Mouse (Mus musculus) frontal cortex, adult 2 months (tissue): ENCODE measurements around the gene Susd1. TPM values are rescaled to one million over a fixed set of nuclear protein-coding genes. Genes with fewer than 3 reads are reported as not detected.

Source experiments
- DNase-seq, 2 experiments: peaks; one replicate each; pipeline ENCODE4 v3.0.0; 2022; ENCODE audit warnings: low spot score in 1 of 2; ENCODE audit errors: extremely low spot score in 1 of 2
- polyA plus RNA-seq: library from polyadenylated mRNA; depleted of rRNA; stranded (reverse); fragments of >200 nt; gene quantifications from 2 replicates; pipeline ENCODE4 v1.2.3, GENCODE M21; 2012

Susd1 gene
- polyA plus RNA-seq, 1 experiment: 13.9 TPM

GRCm38 (mm10) chr4:59435951-59436350 lies 2.5 kb downstream of the Susd1 start:
- no peak for DNase-seq

GRCm38 (mm10) chr4:59434039-59434438 lies 4.4 kb downstream of the Susd1 start:
- no peak for DNase-seq

- no peak for DNase-seq
Observed at GRCm38 (mm10) chr4:59429128-59429527, 9.3 kb downstream of the Susd1 start.

DNA sequence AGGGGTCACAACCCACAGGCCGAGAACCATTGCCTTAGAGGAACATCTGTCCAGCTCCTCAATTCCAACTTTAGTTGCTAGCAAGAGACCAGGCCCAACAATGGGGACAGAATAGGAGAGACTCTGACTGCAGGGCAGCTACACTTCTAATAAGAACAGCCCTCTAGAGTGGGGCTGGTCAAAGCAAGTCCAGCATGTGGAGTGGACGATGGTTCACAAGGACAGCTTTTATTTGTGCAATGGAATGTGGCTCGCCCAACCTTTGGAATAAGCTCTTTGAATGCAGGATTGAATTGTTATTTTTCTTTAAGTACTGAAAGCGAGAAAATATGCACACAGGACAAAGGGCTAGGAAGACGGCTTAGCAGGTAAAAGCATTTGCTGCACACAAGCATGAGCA lies 12.0 kb downstream of the Susd1 start:
- no peak for DNase-seq

DNA sequence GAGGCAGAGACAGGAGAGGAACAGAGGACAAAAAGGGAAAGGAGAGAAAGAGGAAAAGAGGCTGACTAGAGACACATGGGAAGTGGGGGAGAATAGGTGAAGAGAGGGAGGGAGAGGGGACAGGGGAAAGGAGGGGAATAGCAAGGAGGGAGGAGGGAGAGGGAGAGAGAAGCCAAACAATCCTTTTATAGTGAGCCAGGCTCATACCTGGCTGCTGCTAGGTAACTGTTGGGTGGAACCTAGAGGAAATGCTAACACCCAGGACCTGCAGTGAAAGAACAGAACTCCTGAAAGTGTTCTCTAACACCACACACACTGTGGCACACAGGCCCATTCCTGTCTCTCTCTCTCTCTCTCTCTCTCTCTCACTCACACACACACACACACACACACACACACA lies 15.6 kb downstream of the Susd1 start:
- DNase-seq: no peak

GRCm38 (mm10) chr4:59422025-59422783 lies 16.2 kb downstream of the Susd1 start:
- DNase-seq: no peak

GRCm38 (mm10) chr4:59421369-59421746 lies 17.1 kb downstream of the Susd1 start:
- DNase-seq: no peak

DNA sequence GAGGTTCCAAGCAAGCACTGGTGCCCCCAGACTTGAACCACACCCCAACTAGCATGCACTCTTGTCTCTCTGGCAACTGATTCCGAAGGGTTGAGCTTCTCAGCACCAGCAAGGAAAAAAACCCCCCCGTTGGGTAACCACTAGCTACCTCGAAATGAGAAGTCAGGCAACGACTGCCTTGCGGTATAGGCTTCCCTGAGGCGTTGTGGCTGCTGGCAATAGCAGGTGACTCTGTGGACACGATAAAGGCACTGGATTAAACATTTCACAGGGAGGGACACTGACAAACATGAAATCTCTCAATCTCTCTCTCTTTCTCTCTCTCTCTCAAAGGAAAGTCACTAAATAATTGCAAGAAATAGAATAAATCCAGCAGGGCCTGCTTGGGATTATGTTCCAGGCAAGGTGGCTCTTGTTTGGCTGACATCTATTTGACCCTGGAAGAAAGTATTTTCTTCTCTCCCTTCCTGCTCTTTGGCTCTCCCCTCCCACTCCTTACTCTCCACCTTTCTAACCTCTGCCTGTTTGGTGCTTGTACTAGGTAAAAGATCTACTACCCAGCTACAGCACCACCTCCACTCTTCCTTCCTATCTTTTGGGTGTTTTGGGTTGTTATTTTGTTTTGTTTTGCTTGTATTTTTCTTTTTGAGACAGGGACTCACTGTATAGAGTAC lies 17.6 kb downstream of the Susd1 start:
- DNase-seq: no peak

- DNase-seq: no peak
Observed at GRCm38 (mm10) chr4:59419211-59419610, 19.2 kb downstream of the Susd1 start.

DNA sequence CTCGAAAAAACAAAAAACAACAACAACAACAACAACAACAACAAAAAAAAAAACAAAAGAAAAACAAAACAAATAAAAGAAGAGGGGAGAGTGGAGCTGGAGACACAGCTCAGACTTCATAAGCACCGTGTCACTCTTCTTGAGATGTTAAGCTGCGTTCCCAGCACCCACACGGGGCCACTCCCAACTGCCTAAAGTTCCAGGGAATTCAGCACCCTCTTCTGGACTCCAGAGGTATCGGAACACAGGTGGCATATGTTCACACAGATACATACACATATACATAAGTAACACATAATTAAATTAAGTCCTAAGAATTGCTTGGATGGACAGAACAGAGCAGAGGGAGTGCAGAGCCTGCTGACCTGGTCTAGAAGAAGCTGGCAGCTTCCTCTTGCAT lies 25.0 kb downstream of the Susd1 start:
- no peak for DNase-seq

DNA sequence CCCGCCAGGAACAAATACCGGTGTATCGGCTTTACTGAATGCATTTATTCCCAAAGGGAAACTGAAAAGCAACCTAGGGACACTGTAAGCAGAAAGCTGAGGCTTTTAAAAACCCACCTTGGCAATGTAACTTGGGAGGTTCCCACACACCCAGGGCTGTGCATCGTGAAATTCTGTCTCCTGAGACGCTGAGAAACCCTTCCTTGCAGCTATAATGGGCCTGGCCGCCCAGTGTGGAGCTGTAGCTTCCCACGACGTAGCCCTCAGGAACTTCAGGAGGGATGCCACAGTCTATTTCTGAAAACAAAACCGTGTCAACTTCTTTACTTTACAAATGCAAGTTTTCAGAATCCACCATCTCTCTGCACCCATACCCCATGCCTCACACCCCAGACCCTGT lies 27.3 kb downstream of the Susd1 start:
- peak in 1 of 2 experiments; percentile 25 for DNase-seq

- no peak for DNase-seq
Observed at GRCm38 (mm10) chr4:59407766-59408165, 30.7 kb downstream of the Susd1 start.

DNA sequence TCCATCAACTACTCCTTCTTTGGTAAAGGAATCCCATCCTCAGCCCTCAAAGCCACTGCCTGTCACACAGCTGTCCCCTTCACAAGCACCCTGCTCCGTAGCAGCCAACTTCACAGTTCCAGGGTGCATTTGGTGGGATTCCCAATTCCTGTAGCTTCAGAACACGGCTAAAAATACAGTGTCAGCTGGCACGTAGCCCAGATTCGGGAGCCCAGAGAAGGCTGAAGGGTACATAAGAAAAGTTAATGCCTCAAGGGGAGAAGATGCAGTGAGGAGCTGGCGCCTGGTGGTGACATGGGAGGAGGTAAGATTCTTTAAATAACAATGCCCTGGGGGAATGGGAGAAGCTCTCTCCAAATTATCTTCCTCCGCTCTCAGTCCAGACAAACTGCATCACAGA lies 34.1 kb downstream of the Susd1 start:
- peak; percentile 55 to 76 for DNase-seq

DNA sequence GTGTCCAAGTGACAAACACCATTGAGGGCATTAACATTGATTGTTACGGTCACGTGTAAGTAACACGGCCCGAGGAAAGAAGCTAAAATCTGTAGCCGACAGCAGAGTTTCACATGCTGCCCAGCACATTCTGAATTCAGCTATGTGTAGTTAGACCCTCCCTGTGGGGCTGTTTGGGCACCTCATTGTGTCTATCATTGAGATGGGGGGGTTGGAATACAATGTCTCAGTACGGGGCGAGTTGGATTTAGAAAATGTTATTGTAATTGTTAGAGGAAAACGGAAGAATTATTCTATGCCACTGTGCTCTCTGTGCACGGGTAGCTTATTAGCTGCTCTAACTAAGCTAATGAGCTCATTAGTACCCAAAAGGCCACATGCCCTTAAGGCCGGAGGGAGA lies 37.5 kb downstream of the Susd1 start:
- DNase-seq: no peak

DNA sequence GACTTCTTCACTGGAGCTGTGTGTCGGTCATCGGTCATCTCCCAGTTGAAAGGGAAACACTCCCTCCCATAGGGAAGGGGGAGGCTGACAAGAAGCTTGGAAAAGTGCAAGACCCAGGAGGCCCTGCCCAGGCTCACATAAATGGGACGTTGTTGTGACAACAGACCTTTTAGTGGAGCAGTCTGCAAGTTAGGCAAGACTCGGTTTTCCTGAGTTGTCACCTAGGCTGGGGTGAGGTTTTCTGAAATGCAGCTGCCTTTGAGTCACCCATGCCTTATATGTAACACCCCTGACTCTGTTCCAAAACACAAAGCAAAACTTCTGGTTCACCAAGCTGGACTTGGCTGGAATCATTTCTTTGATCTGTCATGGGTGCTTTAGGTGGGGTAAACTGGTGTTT lies 39.1 kb downstream of the Susd1 start:
- no peak for DNase-seq

DNA sequence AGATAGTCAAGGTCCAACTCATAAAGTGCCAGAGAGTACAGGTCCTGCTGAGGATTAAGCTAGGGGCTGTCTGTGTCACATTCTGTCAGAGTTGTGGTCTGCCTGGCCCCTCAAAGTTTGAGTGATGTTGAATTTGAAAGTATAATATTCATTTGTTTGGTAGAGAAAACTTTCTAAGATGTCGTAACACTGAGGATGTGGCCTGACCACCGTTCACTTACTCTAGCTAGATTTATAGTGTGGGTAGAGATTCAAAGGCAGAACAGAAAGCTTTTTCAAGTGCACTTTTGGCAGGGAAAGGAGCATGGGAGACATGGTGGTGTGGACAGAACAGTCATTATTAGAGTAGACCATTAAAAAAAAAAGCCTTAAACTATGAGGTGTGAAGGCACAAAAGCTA lies 42.9 kb downstream of the Susd1 start:
- no peak for DNase-seq

DNA sequence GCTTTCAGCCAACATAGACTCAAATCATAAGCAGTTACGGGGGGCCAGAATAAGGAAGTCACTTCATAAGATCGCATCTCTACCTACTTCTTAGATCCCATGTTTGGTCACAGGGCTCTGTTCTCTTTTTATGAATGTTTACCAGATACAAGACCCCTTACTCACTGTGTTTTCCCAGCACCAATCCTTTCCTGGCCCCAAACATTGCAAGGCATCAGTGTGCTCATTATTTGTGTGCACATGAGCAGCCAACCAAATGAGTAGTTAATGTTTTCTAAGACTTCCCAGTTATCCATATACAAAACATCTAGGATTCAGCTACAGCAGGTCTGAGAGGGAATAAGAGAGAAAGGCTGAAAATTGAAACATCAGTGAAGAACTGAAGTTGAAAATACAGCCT lies 44.3 kb downstream of the Susd1 start:
- DNase-seq: no peak

GRCm38 (mm10) chr4:59388447-59389030 lies 49.9 kb downstream of the Susd1 start:
- DNase-seq: peak in 1 of 2 experiments; percentile 63

- no peak for DNase-seq
Observed at GRCm38 (mm10) chr4:59387387-59388210, 50.8 kb downstream of the Susd1 start.

GRCm38 (mm10) chr4:59385254-59385895 lies 53.1 kb downstream of the Susd1 start:
- DNase-seq: peak in 1 of 2 experiments; percentile 51

GRCm38 (mm10) chr4:59383791-59384190 lies 54.6 kb downstream of the Susd1 start:
- peak; percentile 63 to 80 for DNase-seq
